ENCODE assay signal across 10 mouse cellular contexts in the genomic region with DNA sequence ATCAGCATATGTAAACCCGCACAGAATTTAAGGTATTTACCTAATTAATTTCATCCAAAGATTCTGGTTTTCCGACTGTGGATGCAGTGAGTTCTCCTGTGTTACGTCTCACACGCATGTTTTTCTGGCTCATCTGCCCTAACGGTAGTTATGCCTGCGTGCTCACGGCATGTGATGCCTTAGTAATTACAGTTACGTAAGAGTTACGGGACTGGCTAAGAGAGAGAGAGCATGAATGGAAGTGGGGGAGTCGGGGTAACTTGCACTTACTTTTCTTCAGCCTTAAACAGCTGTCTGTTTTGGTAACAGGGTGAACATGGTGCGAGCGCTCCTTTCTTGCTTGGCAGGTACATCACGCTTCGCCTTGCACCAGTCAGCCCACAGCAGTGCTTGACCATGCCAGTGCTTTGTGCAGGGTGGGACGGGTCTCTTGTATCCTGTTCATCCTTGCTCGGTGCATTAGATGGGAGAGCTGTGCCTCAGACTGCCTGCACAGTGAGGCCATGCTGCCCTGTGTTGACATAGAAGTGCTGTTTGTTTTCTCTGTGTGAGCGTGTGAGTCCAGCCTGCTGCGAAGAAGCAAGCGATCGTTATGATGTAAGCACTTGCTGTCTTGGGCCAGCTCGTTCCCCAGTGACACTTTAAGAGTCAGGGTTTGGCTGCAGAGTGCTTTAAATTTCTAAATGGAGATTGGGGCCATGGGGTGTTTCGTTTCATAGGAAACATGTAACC.
DNase-seq lines count a peak whose midpoint lies in the region; ATAC-seq and TF ChIP-seq lines count a peak whose summit lies in the region.
"Had no signal": no experiment of that assay in that cellular context is flagged by ENCODE, and none has a peak within 500 bp of the region (broad histone marks: within the 10 kb centered on the region; RNA-seq: fewer than 3 reads in every experiment).

No protein-coding gene starts in this region.

- no peak overlapping the region for H3K9ac ChIP-seq in hindbrain, embryonic 13.5 days
- H3K9ac ChIP-seq in midbrain, embryonic 13.5 days (replicated peaks), result no peak overlapping the region
- no peak overlapping the region for H3K9ac ChIP-seq in midbrain, postnatal 0 days (replicated peaks; ENCODE audit: low read length, poor library complexity, severe bottlenecking)
- no peak overlapping the region for H3K9ac ChIP-seq in liver, embryonic 16.5 days (ENCODE audit: low read depth, low read length)
- H3K9ac ChIP-seq: embryonic facial prominence, embryonic 15.5 days; limb, embryonic 15.5 days had no signal

- H3K27me3 ChIP-seq in hindbrain, embryonic 13.5 days, result no peaks in the 10 kb centered on the region
- H3K27me3 ChIP-seq in hindbrain, embryonic 10.5 days (ENCODE audit: insufficient read depth, poor library complexity, severe bottlenecking), result no peaks in the 10 kb centered on the region
- H3K27me3 ChIP-seq in midbrain, embryonic 13.5 days, result no peaks in the 10 kb centered on the region; the same call in 1 of the 2 replicates
- H3K27me3 ChIP-seq in midbrain, postnatal 0 days (ENCODE audit: insufficient read depth, low read length), result no peaks in the 10 kb centered on the region
- no peaks in the 10 kb centered on the region for H3K27me3 ChIP-seq in liver, embryonic 16.5 days (ENCODE audit: control insufficient read depth, insufficient read depth, low read depth, low read length)
- H3K27me3 ChIP-seq: embryonic facial prominence, embryonic 15.5 days; limb, embryonic 15.5 days had no signal

- peaks cover 14% of the 10 kb centered on the region for H3K36me3 ChIP-seq in hindbrain, embryonic 13.5 days
- H3K36me3 ChIP-seq in hindbrain, embryonic 10.5 days, result peaks cover 24% of the 10 kb centered on the region
- peaks cover 18% of the 10 kb centered on the region; the same call in 1 of the 2 replicates for H3K36me3 ChIP-seq in midbrain, embryonic 13.5 days
- H3K36me3 ChIP-seq in midbrain, postnatal 0 days (ENCODE audit: insufficient read depth, low read length), result peaks cover 7% of the 10 kb centered on the region; the same call in 1 of the 2 replicates
- 0 out of 2 replicates have a peak, but pooled peaks cover 4% of the 10 kb centered on the region for H3K36me3 ChIP-seq in liver, embryonic 16.5 days (ENCODE audit: control insufficient read depth, insufficient read depth)
- H3K36me3 ChIP-seq: limb, embryonic 15.5 days had no signal

- ATAC-seq in hindbrain, embryonic 13.5 days (ENCODE audit: low FRiP score), result no peak
- ATAC-seq in midbrain, embryonic 13.5 days, result 0 out of 2 replicates have a peak, but pooled peaks have one; percentile 31
- no peak for ATAC-seq in midbrain, postnatal 0 days (ENCODE audit: low FRiP score)
- ATAC-seq in liver, embryonic 16.5 days (ENCODE audit: low read depth), result 0 out of 2 replicates have a peak, but pooled peaks have one; percentile 37

- no peak for TF ChIP-seq CTCF in midbrain, postnatal 0 days (IDR thresholded peaks at IDR 0.05)

- peaks cover 32% of the 10 kb centered on the region for H3K4me1 ChIP-seq in hindbrain, embryonic 13.5 days (replicated peaks)
- peaks cover 3% of the 10 kb centered on the region; the same call in 1 of the 2 replicates for H3K4me1 ChIP-seq in hindbrain, embryonic 10.5 days (replicated peaks)
- peaks cover 23% of the 10 kb centered on the region for H3K4me1 ChIP-seq in midbrain, embryonic 13.5 days (replicated peaks)
- H3K4me1 ChIP-seq in midbrain, postnatal 0 days (ENCODE audit: insufficient read depth, low read length), result no peaks in the 10 kb centered on the region
- H3K4me1 ChIP-seq in liver, embryonic 16.5 days (ENCODE audit: control insufficient read depth, low read depth, low read length), result peaks cover 16% of the 10 kb centered on the region

- H3K4me3 ChIP-seq in hindbrain, embryonic 13.5 days, result no peak overlapping the region
- no peak overlapping the region for H3K4me3 ChIP-seq in hindbrain, embryonic 10.5 days
- H3K4me3 ChIP-seq in midbrain, embryonic 13.5 days (replicated peaks), result no peak overlapping the region
- H3K4me3 ChIP-seq in midbrain, postnatal 0 days (ENCODE audit: low read depth, low read length), result no peak overlapping the region
- H3K4me3 ChIP-seq in liver, embryonic 16.5 days (ENCODE audit: low read depth, low read length), result no peak overlapping the region
- H3K4me3 ChIP-seq: embryonic facial prominence, embryonic 15.5 days; limb, embryonic 15.5 days had no signal

- peak overlapping the region; percentile 42; the same call in 1 of the 2 replicates for H3K27ac ChIP-seq in hindbrain, embryonic 13.5 days
- no peak overlapping the region for H3K27ac ChIP-seq in hindbrain, embryonic 10.5 days
- no peak overlapping the region for H3K27ac ChIP-seq in midbrain, embryonic 13.5 days
- H3K27ac ChIP-seq in midbrain, postnatal 0 days (ENCODE audit: low read depth, low read length), result no peak overlapping the region
- no peak overlapping the region for H3K27ac ChIP-seq in liver, embryonic 16.5 days (ENCODE audit: low read length)
- H3K27ac ChIP-seq: embryonic facial prominence, embryonic 15.5 days; limb, embryonic 15.5 days had no signal

- DNase-seq in hindbrain, embryonic 10.5 days (ENCODE audit: low spot score), result no peak
- no peak for DNase-seq in midbrain, postnatal 0 days (ENCODE audit: low spot score)
- peak; percentile 67 for DNase-seq in telencephalon, adult 2 months (ENCODE audit: low read depth, low spot score)
- DNase-seq in testis, postnatal 10 days (ENCODE audit: low spot score), result no peak
- DNase-seq: cerebellum, adult 11-12 months had no signal

- WGBS in hindbrain, embryonic 13.5 days, result 68% methylated on average over 22 of the region's 22 CpGs
- WGBS in hindbrain, embryonic 10.5 days, result 83% methylated on average over 22 of the region's 22 CpGs
- 77% methylated on average over 22 of the region's 22 CpGs for WGBS in midbrain, embryonic 13.5 days
- WGBS in midbrain, postnatal 0 days, result 82% methylated on average over 22 of the region's 22 CpGs
- WGBS in liver, embryonic 16.5 days (ENCODE audit: insufficient replicate concordance), result 73% methylated on average over 22 of the region's 22 CpGs

- H3K4me2 ChIP-seq in hindbrain, embryonic 13.5 days, result no peak overlapping the region
- no peak overlapping the region for H3K4me2 ChIP-seq in midbrain, embryonic 13.5 days (replicated peaks)
- no peak overlapping the region for H3K4me2 ChIP-seq in midbrain, postnatal 0 days (ENCODE audit: low read depth, low read length, poor library complexity, severe bottlenecking)
- no peak overlapping the region for H3K4me2 ChIP-seq in liver, embryonic 16.5 days (ENCODE audit: low read depth, low read length)
- H3K4me2 ChIP-seq: embryonic facial prominence, embryonic 15.5 days; limb, embryonic 15.5 days had no signal

- H3K9me3 ChIP-seq in hindbrain, embryonic 13.5 days, result no peaks in the 10 kb centered on the region
- no peaks in the 10 kb centered on the region for H3K9me3 ChIP-seq in hindbrain, embryonic 10.5 days
- no peaks in the 10 kb centered on the region for H3K9me3 ChIP-seq in midbrain, embryonic 13.5 days
- H3K9me3 ChIP-seq in midbrain, postnatal 0 days (ENCODE audit: low read length), result no peaks in the 10 kb centered on the region
- no peaks in the 10 kb centered on the region for H3K9me3 ChIP-seq in liver, embryonic 16.5 days (replicated peaks; ENCODE audit: control insufficient read depth, low read length)
- H3K9me3 ChIP-seq: embryonic facial prominence, embryonic 15.5 days; limb, embryonic 15.5 days had no signal

Comparison
In these comparisons a context has a peak if more than half of its experiments do, and no peak if none do; other contexts are left out.
1. ATAC-seq: peak in midbrain, embryonic 13.5 days (single experiment) and liver, embryonic 16.5 days (single experiment); none in hindbrain, embryonic 13.5 days (single experiment) and midbrain, postnatal 0 days (single experiment).